Mouse (Mus musculus) C2C12 (cell line): ENCODE measurements around the gene Tagln.

Source experiments
- CEBPB ChIP-seq: IDR thresholded peaks from one replicate; pipeline ENCODE4 v1.6.1; 2011; ENCODE audit warnings: low read depth, mild to moderate bottlenecking, control low read depth, moderate library complexity
- CTCF ChIP-seq: IDR thresholded peaks from one replicate; pipeline ENCODE4 v1.5.1; 2011; ENCODE audit not compliant: control insufficient read depth, insufficient read depth, insufficient read length
- MAX ChIP-seq: IDR thresholded peaks from one replicate; pipeline ENCODE4 v1.6.1; 2011; ENCODE audit warnings: mild to moderate bottlenecking, control low read depth
- MYOD1 ChIP-seq: IDR thresholded peaks from one replicate; pipeline ENCODE4 v1.6.1; 2011; ENCODE audit warnings: low read depth; ENCODE audit not compliant: control insufficient read depth, insufficient read length
- MYOG ChIP-seq: IDR thresholded peaks from one replicate; pipeline ENCODE4 v1.6.1; 2011; ENCODE audit not compliant: control insufficient read depth, insufficient read length; ENCODE audit errors: extremely low read depth
- USF1 ChIP-seq: IDR thresholded peaks from one replicate; pipeline ENCODE4 v1.6.1; 2011; ENCODE audit warnings: low read depth, mild to moderate bottlenecking, control low read depth, moderate library complexity

DNA sequence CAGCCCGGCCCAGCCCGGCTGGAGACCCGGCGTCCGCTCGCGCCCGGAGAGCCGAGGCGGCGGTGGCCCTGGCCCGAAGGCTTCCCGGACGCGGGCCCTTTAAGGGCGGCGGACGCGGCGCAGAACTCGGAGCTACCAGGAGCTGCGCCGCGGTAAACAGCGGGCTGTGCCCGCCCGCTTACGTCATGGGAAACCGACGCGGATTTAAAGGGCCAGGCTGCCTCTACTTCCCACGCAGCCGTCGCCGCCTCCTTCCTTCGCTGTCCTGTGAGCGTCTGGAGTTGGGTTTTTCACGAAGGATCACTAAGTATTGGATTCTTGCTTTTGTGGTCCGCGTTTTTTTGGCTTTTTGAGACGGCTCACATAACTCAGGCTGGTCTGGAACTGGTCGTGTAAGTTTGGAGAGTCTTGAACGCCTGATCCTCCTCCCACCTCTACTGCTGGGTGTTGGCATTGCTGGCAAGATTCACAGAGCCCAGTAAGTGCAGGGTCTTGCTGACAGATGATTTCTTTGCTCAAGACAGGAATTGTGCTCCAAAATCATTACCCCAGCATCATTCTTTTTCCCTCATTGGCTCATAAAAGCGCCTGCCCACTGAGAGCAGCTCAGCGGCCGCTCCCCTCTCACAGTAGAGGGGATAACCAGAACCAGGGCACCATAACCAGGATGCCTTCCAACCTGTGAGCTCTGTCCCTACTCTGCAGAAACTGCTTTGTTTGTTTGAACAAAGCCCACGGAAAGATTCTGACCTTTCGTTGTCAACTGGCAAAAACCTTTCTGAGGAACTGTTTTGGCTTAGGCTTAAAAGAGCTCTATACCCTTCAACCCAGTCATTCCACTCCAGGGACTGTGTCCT is 19.5 kb upstream of the Tagln start, which contains the start of gene Sidt2:
- TF ChIP-seq CTCF (no peak), MAX (no peak), MYOG (no peak), MYOD1 (no peak), CEBPB (no peak), USF1 (no peak)
